ENCODE assay signal across 7 mouse cellular contexts in genomic region chr19:24225305-24225696, GRCm38 (mm10). TPM values are rescaled to one million over a fixed set of nuclear protein-coding genes. Genes with fewer than 3 reads are reported as not detected.
DNase-seq lines count a peak whose midpoint lies in the region; ATAC-seq lines count a peak whose summit lies in the region.

No protein-coding gene starts in this region.

- H3K4me3 ChIP-seq in heart, embryonic 13.5 days = peak overlapping the region; percentile 77
- peak overlapping the region; percentile 70 for H3K4me3 ChIP-seq in kidney, embryonic 16.5 days (ENCODE audit: low read length)

- H3K4me2 ChIP-seq in heart, embryonic 13.5 days = peak overlapping the region; percentile 88
- peak overlapping the region; percentile 68 for H3K4me2 ChIP-seq in kidney, embryonic 16.5 days (replicated peaks; ENCODE audit: low read depth, low read length)

- peak overlapping the region; percentile 89 for H3K9ac ChIP-seq in heart, embryonic 13.5 days
- peak overlapping the region; percentile 75 for H3K9ac ChIP-seq in kidney, embryonic 16.5 days (replicated peaks; ENCODE audit: low read length)

- H3K27ac ChIP-seq in heart, embryonic 13.5 days (replicated peaks) = peak overlapping the region; percentile 91
- peak overlapping the region; percentile 87 for H3K27ac ChIP-seq in kidney, embryonic 16.5 days (ENCODE audit: low read length)

- under 1% methylated on average over 17 of the region's 17 CpGs for WGBS in heart, embryonic 13.5 days
- WGBS in kidney, embryonic 16.5 days = 1% methylated on average over 17 of the region's 17 CpGs

- H3K36me3 ChIP-seq in heart, embryonic 13.5 days = no peaks in the 10 kb centered on the region
- H3K36me3 ChIP-seq in kidney, embryonic 16.5 days (ENCODE audit: insufficient read depth, low read length) = no peaks in the 10 kb centered on the region
- H3K36me3 ChIP-seq in splenic B cell, adult 2 months (ENCODE audit: control insufficient read depth, insufficient read depth, low read length, poor library complexity, severe bottlenecking) = no peaks in the 10 kb centered on the region

- H3K9me3 ChIP-seq in heart, embryonic 13.5 days = no peaks in the 10 kb centered on the region
- no peaks in the 10 kb centered on the region for H3K9me3 ChIP-seq in kidney, embryonic 16.5 days (ENCODE audit: low read length)

- no peaks in the 10 kb centered on the region for H3K27me3 ChIP-seq in heart, embryonic 13.5 days (replicated peaks)
- H3K27me3 ChIP-seq in kidney, embryonic 16.5 days (ENCODE audit: insufficient read depth, low read length) = no peaks in the 10 kb centered on the region
- H3K27me3 ChIP-seq in splenic B cell, adult 2 months (ENCODE audit: control insufficient read depth, insufficient read depth, low read length, poor library complexity, severe bottlenecking) = no peaks in the 10 kb centered on the region; the same call in 1 of the 2 replicates

- DNase-seq in T-cell, adult 2 months (ENCODE audit: low spot score) = peak; percentile 1
- DNase-seq in embryo, embryonic 10 days (ENCODE audit: low spot score) = peak; percentile 77
- DNase-seq in lung, postnatal 25 days (ENCODE audit: low spot score) = peak; percentile 89
- DNase-seq in splenic B cell, adult 2 months (ENCODE audit: low read depth, low spot score) = peak; percentile 20

- ATAC-seq in heart, embryonic 13.5 days (ENCODE audit: extremely low read depth, insufficient number of reproducible peaks, low FRiP score, low TSS enrichment) = no peak
- peak; percentile 59; the same call in 1 of the 2 replicates for ATAC-seq in kidney, embryonic 16.5 days (ENCODE audit: low FRiP score, low TSS enrichment)
- ATAC-seq in erythroid progenitor cell, adult 5-6 weeks (replicated peaks; ENCODE audit: low FRiP score, poor library complexity, severe bottlenecking) = no peak

- peaks cover 23% of the 10 kb centered on the region for H3K4me1 ChIP-seq in heart, embryonic 13.5 days
- peaks cover 15% of the 10 kb centered on the region for H3K4me1 ChIP-seq in kidney, embryonic 16.5 days (ENCODE audit: insufficient read depth, low read length)

RNA-seq across cellular contexts. Expression of gene Tjp2, which starts 0.5 kb away (rescaled TPM):
- 21.6 and 22.7 TPM in 2 replicates for polyA plus RNA-seq in heart, embryonic 13.5 days (2015; fragmentation: Nextera tagmentation; extraction: Ambion mirVana)
- 31.0 and 33.2 TPM in 2 replicates for polyA plus RNA-seq in kidney, embryonic 16.5 days (2015; fragmentation: Nextera tagmentation; extraction: Ambion mirVana)
- not detected in 2 replicates for total RNA-seq in erythroid progenitor cell, adult 5-6 weeks (2015; ENCODE audit: low replicate concordance)
- 1.3 and 3.7 TPM in 2 replicates for total RNA-seq in erythroid progenitor cell, adult 5-6 weeks (2017; ENCODE audit: low replicate concordance)

RNA-seq across cellular contexts. Expression of gene Fxn, which starts 55.1 kb away (rescaled TPM):
- polyA plus RNA-seq in heart, embryonic 13.5 days (2015; fragmentation: Nextera tagmentation; extraction: Ambion mirVana) = 60.9 and 64.0 TPM in 2 replicates
- polyA plus RNA-seq in kidney, embryonic 16.5 days (2015; fragmentation: Nextera tagmentation; extraction: Ambion mirVana) = 54.6 and 59.1 TPM in 2 replicates
- total RNA-seq in erythroid progenitor cell, adult 5-6 weeks (2015; ENCODE audit: low replicate concordance) = 26.4 and 31.7 TPM in 2 replicates
- 20.0 and 25.9 TPM in 2 replicates for total RNA-seq in erythroid progenitor cell, adult 5-6 weeks (2017; ENCODE audit: low replicate concordance)

Comparison
In these comparisons a context has a peak if more than half of its experiments do, and no peak if none do; other contexts are left out.
1. DNase-seq: peak in every context shown above with its lines; median percentile 89 in lung, postnatal 25 days; 77 in embryo, embryonic 10 days; 20 in splenic B cell, adult 2 months; 1 in T-cell, adult 2 months.